Mouse (Mus musculus): ENCODE results near the gene Col7a1.

Col7a1 gene

GRCm38 (mm10) chr9:109022866-109023685 is 69.7 kb downstream of the Col7a1 start:
- peak in 1 of 2 experiments; percentile 0 for DNase-seq

DNA sequence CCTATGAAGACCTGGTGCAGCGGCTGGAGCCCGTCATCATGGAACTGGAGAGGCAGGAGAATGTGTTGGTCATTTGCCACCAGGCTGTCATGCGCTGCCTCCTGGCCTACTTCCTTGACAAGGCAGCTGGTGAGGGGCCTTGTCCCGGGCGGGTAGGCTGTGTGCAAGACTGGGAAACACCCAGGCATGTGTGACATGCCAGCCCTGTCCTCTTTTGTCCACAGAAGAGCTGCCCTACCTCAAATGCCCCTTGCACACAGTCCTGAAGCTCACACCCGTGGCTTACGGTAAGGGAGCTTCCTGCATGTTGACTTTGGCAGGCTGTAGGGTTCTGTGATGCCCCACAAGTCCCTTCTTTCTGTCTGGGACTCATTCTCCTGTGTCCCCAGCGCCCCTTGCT is 74.1 kb downstream of the Col7a1 start:
- DNase-seq = peak; percentile 11 to 58

DNA sequence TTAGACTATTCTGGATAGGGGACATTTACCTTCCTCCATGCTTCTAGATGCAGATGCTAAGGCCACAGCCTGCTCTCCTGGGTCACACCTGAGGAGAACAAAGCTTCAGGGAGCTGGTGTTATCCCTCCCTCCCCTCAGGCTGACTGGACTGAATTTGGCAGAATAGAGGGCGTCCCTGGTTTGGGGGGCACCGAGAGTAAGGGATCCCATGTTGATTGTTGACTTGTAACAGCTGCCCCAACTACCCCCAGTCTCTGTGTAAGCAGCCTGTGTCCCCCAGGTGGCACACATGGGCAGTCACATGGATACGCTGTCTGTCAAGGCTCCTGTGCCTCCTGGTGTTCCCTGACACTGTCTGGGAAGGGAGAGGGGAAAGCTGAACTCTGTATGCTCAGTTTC is 75.0 kb downstream of the Col7a1 start:
- DNase-seq = peak in 1 of 2 experiments; percentile 0

- peak in 1 of 2 experiments; percentile 1 for DNase-seq
Observed at GRCm38 (mm10) chr9:109028919-109029318, 75.5 kb downstream of the Col7a1 start.

DNA sequence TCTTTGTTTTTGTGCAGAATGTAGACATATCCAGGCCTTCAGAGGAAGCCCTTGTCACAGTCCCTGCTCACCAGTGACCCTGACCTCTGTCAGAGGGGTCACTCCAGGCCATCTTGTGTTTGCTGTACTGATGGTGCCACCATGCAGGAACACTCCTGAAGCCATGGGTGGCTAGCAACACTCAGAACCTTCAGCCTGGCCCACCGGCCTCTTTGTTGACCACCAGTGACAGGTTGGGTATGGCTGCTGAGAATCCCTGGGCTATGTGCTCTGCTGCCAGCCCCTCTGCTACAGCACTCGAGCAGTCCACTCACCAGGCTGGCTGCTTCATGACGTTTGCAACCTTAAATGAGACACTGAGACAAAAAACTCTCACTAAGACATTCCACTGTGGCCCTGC is 76.9 kb downstream of the Col7a1 start:
- peak in 1 of 2 experiments; percentile 0 for DNase-seq

DNA sequence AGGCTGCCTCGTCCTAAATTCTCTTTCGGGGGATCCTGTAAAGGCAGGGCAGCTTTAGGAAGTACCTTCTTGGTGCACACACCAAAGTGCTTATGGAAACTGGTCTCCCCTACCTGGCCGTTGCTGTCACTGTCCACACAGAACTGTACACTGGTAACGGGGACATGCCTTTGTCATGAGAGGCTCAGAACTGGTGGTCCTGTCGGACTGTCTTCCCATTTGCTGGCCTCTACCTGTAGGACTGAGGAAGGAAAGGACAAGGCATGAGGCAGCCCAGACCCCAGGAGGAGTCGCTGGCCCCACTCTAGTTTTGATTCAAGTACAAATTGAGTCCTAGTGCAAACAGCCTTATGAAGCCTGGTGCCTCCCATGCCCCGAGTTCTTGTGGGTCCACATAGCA is 77.6 kb downstream of the Col7a1 start:
- peak in 1 of 2 experiments; percentile 0 for DNase-seq

DNA sequence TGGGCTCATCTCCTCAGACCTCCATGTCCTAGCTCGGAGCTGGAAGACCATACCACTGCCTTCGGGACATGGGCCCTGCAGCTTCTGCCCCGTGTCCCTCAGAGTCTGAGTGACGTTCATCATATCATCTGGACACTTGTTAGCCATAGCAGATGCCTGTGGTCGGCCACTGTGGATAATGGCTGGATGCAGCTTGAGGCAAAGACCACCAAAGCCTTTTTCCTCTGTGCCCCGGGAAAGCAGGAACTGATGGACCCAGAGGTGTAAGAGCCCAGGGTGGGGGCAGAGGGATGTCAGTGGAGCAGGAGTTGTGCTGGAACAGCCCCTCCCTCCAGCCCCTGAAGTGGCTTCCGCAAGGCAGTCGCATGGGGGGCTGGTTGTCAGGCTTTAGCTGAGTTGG is 78.3 kb downstream of the Col7a1 start:
- peak in 1 of 2 experiments; percentile 1 for DNase-seq

DNA sequence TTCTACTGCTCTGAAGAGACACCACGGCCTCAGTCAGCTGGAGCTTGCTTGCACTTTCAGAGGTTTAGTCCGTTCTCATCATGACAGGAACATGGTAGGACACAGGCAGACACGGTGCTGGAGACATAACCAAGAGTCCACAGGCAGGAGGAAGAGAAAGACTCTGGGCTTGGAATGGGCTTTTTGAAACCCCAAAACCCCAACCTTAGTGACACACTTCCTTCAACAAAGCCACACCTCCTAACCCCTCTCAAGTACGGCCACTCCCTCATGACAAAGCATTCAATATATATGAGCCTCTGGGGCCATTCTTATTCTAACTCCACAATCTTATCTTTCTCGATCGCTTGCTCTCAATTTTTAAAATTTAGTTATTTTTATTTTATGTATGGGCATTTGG is 79.0 kb downstream of the Col7a1 start:
- peak in 1 of 2 experiments; percentile 0 for DNase-seq

Measured in kidney, postnatal 25 days (tissue).